Mouse (Mus musculus) erythroblast, embryonic 14.5 days (primary cell): ENCODE measurements around the gene Boll.

Experiments
- GATA1 ChIP-seq: IDR thresholded peaks from 2 replicates; pipeline ENCODE4 v1.6.1; 2012; ENCODE audit warnings: low read length, inconsistent platforms, mixed read lengths
- TAL1 ChIP-seq: IDR thresholded peaks from 3 replicates; pipeline ENCODE4 v1.6.1; 2012; ENCODE audit warnings: low read length, inconsistent platforms, mixed read lengths

DNA sequence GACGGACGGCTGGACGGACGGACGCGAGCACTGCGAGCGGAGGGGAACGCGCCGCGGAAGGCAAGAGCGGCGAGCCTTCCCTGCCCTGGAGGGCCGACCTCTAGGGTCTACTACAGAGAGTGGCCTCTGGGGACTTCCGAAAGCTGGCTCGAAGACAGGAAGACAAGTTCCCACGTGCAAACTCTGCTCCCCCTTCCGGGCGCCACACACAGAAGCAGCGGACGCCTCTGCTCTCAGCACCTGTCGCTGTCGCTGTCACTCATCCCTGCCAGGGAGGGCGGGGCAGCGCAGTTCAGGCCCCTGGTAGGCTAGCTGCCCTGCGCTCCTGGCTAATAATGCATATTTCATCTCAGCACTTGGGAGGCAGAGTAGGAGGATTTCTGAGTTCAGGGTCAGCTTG, 317 bp upstream of the Boll start:
- no peak for TF ChIP-seq TAL1
- no peak for TF ChIP-seq GATA1
